Mouse (Mus musculus) 3134 (cell line): Measurements from ENCODE around the gene Gm20604.

ENCODE experiments used
- DNase-seq: peaks from one replicate; pipeline ENCODE4 v3.0.0-alpha.2; 2011; ENCODE audit warnings: low spot score; ENCODE audit not compliant: insufficient read length; ENCODE audit errors: extremely low read depth

Gene Gm20604

DNA sequence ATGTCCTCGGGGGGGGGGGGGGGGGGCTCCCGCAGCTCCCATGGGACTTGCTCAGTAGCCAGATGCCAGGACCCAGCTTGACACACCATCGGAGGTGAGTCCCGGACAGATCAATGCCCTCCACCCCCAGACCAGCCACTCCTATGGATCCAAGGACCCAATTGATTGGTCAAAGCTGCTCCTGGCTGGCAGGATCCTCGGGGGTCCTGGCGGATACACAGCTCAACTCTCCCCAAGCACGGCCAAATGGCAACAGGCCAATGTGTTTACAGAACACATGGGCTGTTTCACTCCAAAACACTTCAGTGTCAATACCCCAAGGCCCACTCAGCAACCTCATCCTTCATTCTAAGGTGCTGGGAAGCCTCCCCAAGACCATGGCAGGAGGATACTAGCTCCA is 66.7 kb downstream of the Gm20604 start:
- no peak for DNase-seq
